Mouse (Mus musculus): ENCODE measurements at regions not wholly inside any gene's neighbourhood (a gene's known extent, or its start where the extent isn't known, plus 50 kb on each side); places are given as distances from the start of the nearest gene placed in this dataset.

GRCm38 (mm10) chr7:78994134-78994533, 59.1 kb upstream of the Acan start:
- no peak for TF ChIP-seq CTCF (conservative IDR thresholded peaks at IDR 0.05; ENCODE audit: low read length)
- no peak for TF ChIP-seq NANOG (IDR thresholded peaks at IDR 0.05; ENCODE audit: borderline replicate concordance, low read length)
